Mouse (Mus musculus) testis, adult 2 months (tissue): ENCODE measurements around the gene Hpf1.

ENCODE experiments used
- CTCF ChIP-seq: fragments of 200-500 bp; IDR thresholded peaks from 2 replicates; pipeline ENCODE4 v1.5.1; 2012; ENCODE audit warnings: low read depth, mild to moderate bottlenecking, inconsistent platforms, low read length, moderate library complexity; ENCODE audit not compliant: control insufficient read depth, insufficient read depth, insufficient replicate concordance
- POLR2A ChIP-seq: fragments of 200-500 bp; IDR thresholded peaks from 2 replicates; pipeline ENCODE4 v1.6.1; 2012; ENCODE audit warnings: low read depth, mild to moderate bottlenecking, inconsistent platforms, low read length, moderate library complexity; ENCODE audit not compliant: control insufficient read depth

DNA sequence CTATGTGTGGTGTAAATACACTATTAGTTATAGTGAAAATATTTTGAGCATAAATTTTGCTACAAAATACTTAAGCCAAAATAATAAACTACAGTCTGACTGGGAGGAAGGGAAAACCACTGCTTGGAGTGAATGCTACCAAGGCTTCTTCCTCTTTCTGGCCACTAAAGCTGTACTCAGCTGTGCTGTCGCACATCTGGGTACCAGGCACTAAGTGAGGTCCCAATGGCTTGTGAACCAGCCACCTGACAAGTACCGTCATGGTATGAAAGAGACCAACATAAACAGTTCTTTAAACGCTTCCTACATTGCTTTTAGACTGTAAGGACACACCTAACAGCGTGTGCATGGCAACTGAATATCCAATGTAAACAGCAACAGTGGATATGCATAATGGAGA lies 30.0 kb downstream of the Hpf1 start:
- TF ChIP-seq POLR2A (no peak), CTCF (no peak)
